Mouse (Mus musculus) kidney, adult 2 months (tissue): ENCODE results near the gene Btbd1.

Experiments used
- CTCF ChIP-seq: fragments of 200-500 bp; conservative IDR thresholded peaks from 2 replicates; pipeline ENCODE4 v1.5.1; 2011; ENCODE audit warnings: low read depth, mild to moderate bottlenecking, control low read depth, low read length, moderate library complexity, mixed read lengths; ENCODE audit not compliant: insufficient read depth, insufficient read length
- POLR2A ChIP-seq: fragments of 200-500 bp; IDR thresholded peaks from one replicate; pipeline ENCODE4 v1.6.1; 2011; ENCODE audit warnings: low read depth, low read length, control low read depth

GRCm38 (mm10) chr7:81860071-81860470 is 30.8 kb upstream of the Btbd1 start:
- TF ChIP-seq CTCF (no peak), POLR2A (no peak)
